Mouse (Mus musculus): Measurements from ENCODE around the gene P2rx5.

P2rx5 gene

DNA sequence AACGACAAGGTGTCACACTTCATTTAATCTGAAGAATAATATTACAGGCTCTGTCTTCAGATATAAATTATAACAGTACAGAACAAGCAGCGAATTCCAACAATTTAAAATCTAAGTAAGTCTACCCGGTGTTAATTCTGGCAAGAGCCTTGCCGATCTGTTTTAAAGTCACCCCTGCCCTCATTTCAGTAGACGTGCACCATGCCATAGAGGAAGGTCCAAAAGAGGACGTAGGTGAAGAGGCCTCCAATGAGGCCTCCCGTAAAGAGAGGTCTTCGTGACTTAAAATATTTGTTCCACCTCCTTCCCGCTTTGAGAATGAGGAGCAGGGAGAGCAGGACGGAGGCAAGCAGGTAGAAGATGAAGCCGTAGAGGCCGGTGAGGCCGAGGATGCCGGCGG lies 16.0 kb downstream of the P2rx5 start:
- DNase-seq (ENCODE audit: low spot score), result no peak

DNA sequence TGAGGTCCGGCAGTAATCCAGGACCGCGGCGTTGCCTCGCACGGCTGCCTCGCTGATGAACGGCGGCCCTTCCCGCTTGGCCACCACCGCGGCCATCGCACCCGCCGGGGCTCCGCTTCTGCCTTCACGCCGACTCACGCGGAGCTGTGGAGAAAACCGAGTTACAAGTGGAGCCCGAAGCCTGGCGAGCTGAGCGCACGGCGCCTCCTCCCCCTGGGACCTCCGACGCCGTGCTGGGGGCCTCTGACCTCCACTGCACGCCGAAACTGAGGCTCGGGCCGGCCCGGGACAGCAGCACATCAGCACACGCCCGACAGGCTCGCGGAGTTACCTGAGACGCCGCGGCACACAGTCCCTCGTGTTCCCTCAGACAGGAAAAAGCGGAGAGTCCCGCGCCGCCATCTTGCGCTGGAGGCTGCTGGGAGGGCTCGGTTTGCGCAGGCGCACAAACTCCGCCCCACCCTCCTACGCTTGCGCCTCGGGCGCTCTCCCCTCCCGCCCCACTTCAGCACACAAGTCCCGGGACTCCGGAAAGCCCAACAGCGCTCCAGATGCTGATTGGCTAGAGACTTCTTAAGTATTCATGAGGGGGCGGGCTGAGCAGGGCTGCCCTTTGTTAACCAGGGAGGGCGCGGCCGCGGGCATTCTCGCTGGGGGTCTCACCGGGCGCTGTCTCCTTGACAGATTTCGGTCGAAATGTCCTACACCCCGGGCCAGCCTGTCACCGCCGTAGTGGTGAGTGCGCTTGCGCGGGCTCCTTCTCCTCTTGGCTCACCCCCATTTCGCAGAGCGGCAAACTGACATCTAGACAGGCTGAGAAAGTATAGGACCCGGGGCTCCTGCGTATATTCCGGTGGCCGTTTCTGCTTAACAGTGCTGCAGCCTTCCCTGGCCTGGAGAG lies 16.6 kb downstream of the P2rx5 start, which contains the start of the genes Emc6 and Tax1bp3:
Gene Emc6, minus strand, starts transcription at position 430 of the 901 bp plus-strand sequence.
Gene Tax1bp3, plus strand, starts transcription at position 476 of the 901 bp plus-strand sequence.
- DNase-seq (ENCODE audit: low spot score), result peak; percentile 85

DNA sequence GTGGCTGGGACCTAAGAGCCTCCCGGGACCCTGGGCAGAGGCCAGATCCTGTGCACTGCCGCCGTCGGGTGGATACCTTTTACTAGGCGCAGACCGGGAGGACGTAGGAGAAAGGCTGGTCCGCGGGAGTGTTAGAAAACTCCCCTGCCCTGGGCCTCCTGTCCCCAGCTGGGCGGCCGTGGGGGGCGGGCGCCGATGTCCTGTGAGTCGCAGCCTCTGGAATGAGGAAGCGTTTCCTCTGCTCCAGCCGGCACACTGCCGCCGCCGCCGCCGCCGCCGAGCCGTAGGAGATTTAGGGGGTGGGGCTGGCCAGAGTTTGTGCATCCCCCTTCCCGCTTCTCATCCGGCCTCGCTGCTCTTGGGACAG lies 17.3 kb downstream of the P2rx5 start:
- peak; percentile 53 for DNase-seq (ENCODE audit: low spot score)

DNA sequence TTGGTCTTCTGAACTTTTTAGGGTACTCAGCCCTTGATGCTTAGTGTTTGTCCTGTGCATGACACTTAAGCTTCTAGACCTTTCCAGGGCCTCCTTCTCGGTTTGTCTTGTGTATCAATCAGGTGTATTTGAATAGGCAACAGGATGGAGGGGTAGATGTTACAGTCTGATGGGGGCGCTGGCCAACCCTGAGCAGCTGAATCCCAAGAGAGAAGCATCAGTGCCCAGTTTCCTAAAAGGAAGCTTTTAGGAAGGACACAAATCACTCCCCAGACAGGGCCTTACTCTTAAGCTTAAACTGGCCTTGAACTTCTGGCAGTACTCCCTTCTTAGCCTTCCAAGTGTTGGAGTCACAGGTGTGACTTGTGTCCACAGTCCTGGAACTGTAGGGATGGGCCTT lies 17.7 kb downstream of the P2rx5 start:
- DNase-seq (ENCODE audit: low spot score), result no peak

DNA sequence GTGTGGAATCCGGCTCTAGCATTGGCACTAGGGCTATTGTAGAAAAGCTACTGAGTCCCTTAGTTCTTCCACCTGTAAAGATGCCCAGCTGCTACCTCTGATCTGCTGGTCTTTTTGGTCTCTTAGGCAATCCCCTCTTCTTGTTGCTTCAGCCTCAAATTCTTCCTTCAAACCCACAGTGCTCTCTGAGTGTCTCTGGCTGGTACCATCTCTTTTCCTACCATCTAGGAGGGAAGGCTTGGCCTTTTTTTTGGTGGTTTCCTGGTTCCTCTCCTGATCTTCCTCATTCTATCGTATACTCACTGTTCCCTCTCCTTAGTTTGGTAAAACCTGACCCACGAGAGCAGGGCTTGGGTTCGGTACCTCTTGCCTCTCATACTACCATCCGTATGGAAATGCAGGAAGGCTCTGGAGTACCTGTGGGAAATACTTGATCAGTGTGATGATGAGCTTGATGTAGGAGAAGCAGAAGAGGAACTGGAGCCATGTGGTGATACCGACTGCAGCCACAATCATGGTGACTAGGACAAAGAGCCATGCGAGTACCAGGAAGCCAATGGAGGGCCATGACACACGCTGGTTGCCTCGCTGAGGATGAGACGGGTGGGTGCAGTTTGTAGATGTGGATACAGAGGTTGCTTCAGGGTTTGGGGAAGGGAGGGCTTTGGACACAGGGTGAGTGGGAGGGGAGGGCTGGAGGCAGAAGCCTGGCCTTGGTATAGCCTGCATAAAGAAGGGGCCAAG lies 25.8 kb downstream of the P2rx5 start:
- no peak for DNase-seq (ENCODE audit: low spot score)

DNA sequence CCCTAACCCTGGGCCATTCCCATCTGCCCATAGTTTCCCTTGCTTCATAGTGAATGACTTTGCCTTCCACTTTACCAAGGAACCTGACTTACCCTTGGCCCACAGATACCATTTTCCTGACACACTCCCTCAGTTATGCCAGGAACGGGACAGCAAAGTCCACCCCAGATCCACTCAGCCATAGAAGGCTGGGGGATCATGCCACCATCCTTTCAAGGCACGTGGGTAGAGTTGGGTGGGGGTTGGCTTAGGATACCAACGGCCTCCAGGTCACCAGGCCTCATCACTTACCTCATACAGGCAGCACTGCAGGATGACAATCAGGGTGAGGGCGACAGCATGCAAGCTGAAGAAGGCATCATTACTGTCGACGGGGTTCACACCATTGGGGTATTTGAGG lies 27.0 kb downstream of the P2rx5 start:
- no peak for DNase-seq (ENCODE audit: low spot score)

DNA sequence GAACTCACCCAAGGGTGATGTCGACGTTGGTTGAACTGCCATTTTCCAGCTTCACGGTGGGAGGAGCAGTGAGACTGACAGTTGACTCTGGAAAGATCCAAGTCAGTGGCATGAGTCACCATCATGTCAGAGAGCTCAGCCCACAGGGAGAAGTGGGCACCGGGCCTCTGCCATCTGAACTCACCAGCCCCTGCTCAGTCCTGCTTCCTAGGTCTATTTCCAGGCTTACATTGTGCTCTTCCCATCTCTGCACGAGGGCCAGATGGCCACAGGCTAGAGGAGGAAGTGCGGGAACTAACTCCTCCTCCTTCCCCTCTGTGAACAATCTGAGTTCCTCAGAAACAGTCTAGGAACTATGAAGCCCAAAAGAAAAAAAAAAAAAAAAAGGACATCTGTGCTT lies 32.8 kb downstream of the P2rx5 start:
- DNase-seq (ENCODE audit: low spot score), result no peak

DNA sequence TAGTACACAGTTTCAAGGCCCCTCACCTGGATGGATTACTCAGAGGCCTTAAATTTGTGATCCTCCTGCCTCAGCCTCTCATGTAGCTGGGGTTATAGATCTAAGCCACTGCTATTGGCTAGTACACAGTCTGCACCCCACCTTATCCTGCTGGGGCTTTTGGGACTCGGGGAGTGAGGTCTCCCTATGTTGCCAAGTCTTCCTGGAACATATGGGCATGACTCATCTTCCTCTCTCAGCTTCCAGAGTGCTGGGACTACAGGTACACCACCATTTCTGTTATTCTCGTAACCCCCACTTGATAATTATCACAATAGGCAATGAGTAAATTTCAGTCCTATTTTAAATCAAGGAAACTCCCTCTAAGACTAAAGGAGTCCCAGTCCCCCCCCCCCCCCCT lies 34.2 kb downstream of the P2rx5 start:
- DNase-seq (ENCODE audit: low spot score), result no peak

DNA sequence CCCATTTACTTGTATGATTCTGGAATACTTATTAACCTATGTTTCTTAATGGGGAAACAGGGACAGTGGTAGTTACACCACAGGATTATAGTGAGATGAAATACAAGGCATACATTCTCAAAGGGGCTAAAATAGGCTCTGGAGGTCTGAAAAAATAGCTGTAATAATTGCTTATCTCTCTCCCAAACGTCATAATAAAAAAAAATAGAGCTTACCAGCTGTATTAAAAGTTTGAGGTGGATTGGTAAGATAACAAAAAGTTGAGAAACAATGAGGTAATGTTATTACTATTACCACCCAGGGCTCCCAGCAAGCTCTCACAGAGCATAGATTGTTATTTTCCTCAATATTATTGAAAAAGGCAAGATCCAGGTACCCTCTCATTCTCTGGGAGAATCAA lies 38.0 kb downstream of the P2rx5 start:
- DNase-seq (ENCODE audit: low spot score), result no peak

DNA sequence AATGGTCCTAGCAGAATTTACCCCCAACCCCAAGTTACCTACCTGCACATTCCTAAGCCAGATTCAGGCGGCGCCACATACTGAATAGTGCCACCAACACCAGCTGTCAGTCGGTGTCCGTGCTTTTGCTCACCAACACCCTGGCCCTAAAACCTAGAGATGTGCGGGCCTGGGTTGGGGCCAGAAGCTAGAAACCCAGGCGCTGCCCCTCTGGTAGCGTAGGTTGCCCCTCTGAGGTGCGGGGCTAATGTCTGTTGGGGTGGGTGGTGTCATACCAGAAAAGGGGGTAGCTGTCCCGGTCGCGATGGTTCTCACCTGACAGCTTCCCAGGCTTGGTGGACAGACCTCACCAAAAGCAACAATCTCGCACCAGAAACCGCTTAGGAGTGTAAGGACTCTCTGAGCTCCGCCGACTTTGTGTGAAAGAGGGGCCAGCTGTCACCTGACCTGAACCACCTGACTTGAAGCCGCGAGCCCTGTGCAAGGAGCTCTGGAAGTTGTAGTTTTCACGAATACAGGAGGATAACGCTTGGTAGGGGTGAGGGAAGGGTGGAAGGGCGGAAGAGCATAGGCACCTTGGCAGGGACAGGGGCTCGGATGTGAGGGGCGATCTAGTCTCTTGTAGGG lies 38.5 kb downstream of the P2rx5 start, which contains the start of gene Ctns:
Gene Ctns, minus strand, starts transcription at position 440 of the 627 bp plus-strand sequence.
- peak; percentile 41 for DNase-seq (ENCODE audit: low spot score)

DNA sequence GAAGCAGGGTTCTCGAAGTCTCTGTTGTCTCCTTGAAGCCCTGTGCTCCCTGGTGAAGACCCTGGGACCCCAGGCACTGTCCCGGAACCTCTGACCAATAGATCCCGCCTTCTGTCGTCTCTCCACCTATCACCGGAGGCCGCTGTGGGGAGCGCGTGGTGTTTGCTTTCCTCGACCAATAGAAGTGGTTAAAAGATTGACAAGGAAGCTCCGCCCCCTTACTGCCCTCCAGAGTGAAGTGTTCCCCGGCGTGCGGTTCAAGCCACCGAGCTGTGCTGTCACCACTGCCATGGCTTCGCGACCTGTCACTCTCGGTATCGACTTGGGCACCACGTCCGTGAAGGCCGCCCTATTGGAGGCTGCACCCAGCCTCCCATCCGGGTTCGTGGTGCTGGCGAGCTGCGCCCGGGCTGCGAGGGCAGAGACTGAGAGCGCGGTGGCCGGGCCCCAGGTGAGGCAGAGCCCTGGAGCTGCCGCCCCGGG lies 39.0 kb downstream of the P2rx5 start, which contains the start of gene Shpk:
Gene Shpk, plus strand, starts transcription at position 231 of the 483 bp plus-strand sequence.
- DNase-seq (ENCODE audit: low spot score), result peak; percentile 76

DNA sequence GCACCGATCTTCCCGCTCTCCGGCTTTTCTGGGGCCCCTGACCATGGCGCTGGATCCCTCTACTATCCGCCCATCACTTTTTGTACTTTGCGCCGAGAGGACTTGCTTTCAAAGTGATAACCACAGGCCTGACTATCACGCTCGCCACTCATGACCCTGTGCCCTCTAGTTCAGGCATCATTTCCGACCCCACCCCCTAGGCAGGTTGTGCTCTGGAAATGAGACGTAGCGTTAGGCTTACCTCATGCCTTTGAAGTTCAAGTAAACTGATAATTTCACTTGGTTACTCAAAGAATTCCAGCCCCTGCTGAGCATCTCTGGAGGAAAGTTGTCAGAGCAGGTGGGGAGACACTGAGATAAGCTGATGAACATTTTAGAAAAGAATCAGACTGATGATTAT lies 39.7 kb downstream of the P2rx5 start:
- no peak for DNase-seq (ENCODE audit: low spot score)

DNA sequence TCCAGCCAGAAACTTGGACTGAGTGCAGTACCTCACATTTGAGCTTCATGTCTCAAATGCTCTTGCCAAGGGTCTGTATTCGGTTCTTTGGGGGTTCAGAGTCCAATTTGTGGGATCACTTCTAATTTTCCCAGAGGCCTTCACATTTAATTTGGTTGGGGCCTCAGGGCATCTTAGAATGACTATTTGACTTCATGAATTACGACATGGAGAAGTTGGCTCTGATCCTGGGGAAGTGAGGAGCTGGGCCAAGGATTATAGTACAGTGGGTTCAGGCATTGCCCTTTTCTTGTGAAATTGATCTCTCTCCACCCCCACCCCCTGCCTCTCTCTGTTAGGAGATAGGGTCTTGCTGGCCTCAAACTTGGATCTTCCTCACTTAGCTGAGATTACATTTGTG lies 40.8 kb downstream of the P2rx5 start:
- no peak for DNase-seq (ENCODE audit: low spot score)

DNA sequence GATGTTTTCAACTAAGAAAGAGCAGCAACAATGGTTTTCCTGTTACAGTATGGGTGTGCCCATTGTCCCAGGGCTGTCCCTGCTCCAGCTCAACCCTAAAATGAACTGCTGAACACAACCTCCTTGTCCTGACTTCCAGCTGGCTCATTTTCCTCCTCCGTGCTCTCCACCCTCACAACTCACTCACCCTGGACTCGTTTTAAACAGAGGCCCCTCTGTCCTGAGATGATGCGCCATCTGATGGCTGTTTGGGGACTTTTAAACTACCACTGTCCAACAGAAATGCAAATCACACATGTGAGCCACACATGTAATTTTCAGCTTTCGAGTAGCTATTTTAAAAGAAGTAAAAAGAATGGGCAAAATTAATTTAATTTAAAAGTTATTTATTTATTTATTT lies 41.4 kb downstream of the P2rx5 start:
- DNase-seq (ENCODE audit: low spot score), result no peak

DNA sequence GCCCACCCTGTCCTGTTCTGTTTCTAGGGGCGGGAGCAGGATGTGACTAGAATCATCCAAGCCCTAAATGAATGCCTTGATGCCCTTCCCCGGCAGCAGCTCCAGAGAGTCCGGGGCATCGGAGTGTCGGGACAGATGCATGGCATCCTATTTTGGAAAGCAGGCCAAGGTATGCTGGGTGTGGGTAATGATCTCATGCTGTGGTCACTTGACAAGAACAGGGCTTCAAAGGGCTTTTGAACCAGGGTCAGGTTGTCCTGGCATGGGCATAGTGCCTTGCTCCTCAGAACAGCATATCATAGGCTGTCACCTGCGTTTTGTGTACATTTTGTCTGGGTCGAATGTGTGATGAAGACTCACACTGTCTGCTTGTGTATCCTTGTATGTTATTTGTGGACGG lies 43.7 kb downstream of the P2rx5 start:
- no peak for DNase-seq (ENCODE audit: low spot score)

DNA sequence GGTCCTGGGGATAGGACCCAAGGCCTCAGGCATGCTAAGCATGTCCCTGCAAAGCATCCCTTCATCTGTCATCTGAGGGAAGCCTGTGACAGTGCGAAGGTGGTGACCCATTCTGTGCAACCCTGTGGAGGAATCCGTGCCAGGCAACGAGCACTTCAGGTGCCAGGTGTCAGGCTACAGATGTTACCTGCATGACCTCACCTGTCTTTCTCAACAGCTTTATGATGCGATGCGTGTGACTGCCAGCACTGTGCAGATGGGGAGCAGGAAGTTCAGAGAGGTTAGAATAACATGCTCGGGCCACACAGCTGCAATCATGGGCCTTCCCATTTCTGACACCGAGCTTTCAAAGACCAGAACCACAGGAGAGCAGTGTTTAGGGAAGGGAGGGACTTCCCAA lies 45.0 kb downstream of the P2rx5 start:
- no peak for DNase-seq (ENCODE audit: low spot score)

DNA sequence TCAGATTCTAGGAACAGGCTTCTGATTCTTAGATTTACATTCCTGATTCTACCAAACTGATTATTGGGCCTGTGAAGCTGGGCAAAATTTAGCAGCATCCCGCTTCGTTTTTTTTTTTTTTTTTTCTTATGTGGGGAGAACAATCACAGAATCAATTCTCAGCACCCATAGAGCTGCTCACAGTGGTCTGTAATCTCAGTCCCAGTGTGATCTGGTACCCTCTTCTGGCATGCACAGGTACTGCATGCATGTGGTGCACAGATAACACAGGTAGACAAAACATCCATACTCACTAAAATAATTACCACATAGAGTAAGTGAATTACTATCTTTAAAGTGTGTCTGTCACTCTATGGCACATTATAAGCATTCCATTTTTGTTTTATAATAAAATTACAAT lies 47.4 kb downstream of the P2rx5 start:
- no peak for DNase-seq (ENCODE audit: low spot score)

DNA sequence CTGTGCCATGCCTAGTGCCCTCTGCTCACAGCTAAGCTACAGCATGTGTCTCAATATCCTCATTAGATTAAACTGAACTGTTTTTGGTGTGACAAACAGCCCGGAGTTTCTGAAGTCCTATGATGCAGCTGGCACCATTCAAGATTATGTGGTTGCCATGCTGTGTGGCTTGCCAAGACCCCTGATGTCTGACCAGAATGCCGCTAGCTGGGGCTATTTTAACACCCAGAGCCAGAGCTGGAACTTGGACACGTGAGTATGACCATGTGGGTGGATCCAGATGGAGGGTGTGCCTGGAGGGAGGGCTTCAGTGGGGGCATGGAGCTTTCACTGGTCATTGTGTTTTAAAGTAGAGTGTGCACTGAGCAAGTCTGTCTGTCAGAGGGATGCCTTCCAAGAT lies 53.7 kb downstream of the P2rx5 start:
- no peak for DNase-seq (ENCODE audit: low spot score)

DNA sequence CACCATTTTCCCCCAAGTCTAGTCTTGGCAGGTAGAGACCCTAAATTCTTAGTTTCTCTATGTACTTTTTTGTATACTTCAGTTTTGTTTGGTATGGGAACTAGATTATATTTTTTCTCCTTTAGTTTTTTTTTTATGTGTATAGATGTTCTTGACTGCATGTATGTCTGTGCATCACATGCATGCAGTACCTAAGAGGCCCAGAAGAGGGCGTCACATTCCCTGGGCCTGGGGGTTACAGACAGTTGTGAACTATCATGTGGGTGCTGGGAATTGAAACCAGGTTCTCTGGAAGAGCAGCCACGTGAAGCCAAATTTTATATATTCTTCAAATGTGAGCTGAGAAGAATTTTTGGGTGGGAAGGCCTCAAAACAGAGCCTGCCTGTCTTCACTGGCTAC lies 59.5 kb downstream of the P2rx5 start:
- DNase-seq (ENCODE audit: low spot score), result no peak

DNA sequence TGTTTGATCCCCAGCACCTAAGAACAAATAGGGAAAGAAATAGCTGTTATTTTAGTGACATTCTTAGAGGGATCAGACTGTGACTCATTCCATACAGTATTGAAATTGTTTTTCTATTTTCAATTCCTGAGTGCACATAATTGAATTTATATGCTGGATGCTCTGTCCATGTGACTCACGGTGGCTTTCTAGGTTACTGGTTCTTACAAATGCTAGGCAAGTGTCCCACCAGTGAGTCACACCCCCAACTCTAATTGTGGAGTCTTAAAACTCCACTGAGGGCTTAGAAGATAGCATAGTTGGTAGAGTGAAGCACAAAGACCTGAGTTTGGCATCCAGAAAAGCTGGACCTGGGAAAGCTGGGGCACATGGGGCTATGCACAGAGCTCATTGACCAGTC lies 60.4 kb downstream of the P2rx5 start:
- DNase-seq (ENCODE audit: low spot score), result no peak
